16 mouse cellular contexts compared by ENCODE assay signal in genomic region chr11:65649956-65650715, GRCm38 (mm10).
DNase-seq lines count a peak whose midpoint lies in the region; ATAC-seq and TF ChIP-seq lines count a peak whose summit lies in the region.
"Had no signal": no experiment of that assay in that cellular context is flagged by ENCODE, and none has a peak within 500 bp of the region (broad histone marks: within the 10 kb centered on the region; RNA-seq: fewer than 3 reads in every experiment).

No protein-coding gene starts in this region.

- no peak overlapping the region for H3K4me3 ChIP-seq in intestine, embryonic 15.5 days (replicated peaks)
- H3K4me3 ChIP-seq in intestine, postnatal 0 days (ENCODE audit: low read depth, low read length) = no peak overlapping the region
- H3K4me3 ChIP-seq in heart, embryonic 15.5 days = no peak overlapping the region
- H3K4me3 ChIP-seq in liver, embryonic 16.5 days (ENCODE audit: low read depth, low read length) = peak overlapping the region; percentile 31
- H3K4me3 ChIP-seq in left cerebral cortex, adult 2 months = no peak overlapping the region
- H3K4me3 ChIP-seq in kidney, embryonic 14.5 days (ENCODE audit: low read length) = no peak overlapping the region
- H3K4me3 ChIP-seq: embryonic facial prominence, embryonic 10.5 days; forebrain, embryonic 12.5 days; gastrocnemius, adult 2 months; hindbrain, embryonic 12.5 days; limb, embryonic 13.5 days had no signal

- no peaks in the 10 kb centered on the region for H3K36me3 ChIP-seq in intestine, embryonic 15.5 days
- no peaks in the 10 kb centered on the region for H3K36me3 ChIP-seq in intestine, postnatal 0 days (ENCODE audit: control insufficient read depth, insufficient read depth)
- H3K36me3 ChIP-seq in heart, embryonic 15.5 days = no peaks in the 10 kb centered on the region
- no peaks in the 10 kb centered on the region for H3K36me3 ChIP-seq in liver, embryonic 16.5 days (ENCODE audit: control insufficient read depth, insufficient read depth)
- H3K36me3 ChIP-seq in kidney, embryonic 14.5 days (ENCODE audit: control insufficient read depth, insufficient read depth, low read length) = no peaks in the 10 kb centered on the region
- H3K36me3 ChIP-seq: embryonic facial prominence, embryonic 10.5 days; forebrain, embryonic 12.5 days; hindbrain, embryonic 12.5 days; limb, embryonic 13.5 days had no signal

- no peak overlapping the region for H3K9ac ChIP-seq in intestine, embryonic 15.5 days
- H3K9ac ChIP-seq in intestine, postnatal 0 days (ENCODE audit: low read depth, low read length) = no peak overlapping the region
- no peak overlapping the region for H3K9ac ChIP-seq in heart, embryonic 15.5 days
- H3K9ac ChIP-seq in liver, embryonic 16.5 days (ENCODE audit: low read depth, low read length) = peak overlapping the region; percentile 50; the same call in 1 of the 2 replicates
- H3K9ac ChIP-seq in kidney, embryonic 14.5 days (ENCODE audit: low read depth, low read length) = no peak overlapping the region
- H3K9ac ChIP-seq: forebrain, embryonic 12.5 days; hindbrain, embryonic 12.5 days; limb, embryonic 13.5 days had no signal

- peak; percentile 76; the same call in 1 of the 2 replicates for ATAC-seq in intestine, embryonic 15.5 days
- no peak for ATAC-seq in intestine, postnatal 0 days
- peak; percentile 68; the same call in 1 of the 2 replicates for ATAC-seq in heart, embryonic 15.5 days (replicated peaks; ENCODE audit: insufficient number of reproducible peaks, insufficient read depth, low FRiP score, low read depth)
- peak; percentile 98 for ATAC-seq in liver, embryonic 16.5 days (ENCODE audit: low read depth)
- ATAC-seq in kidney, embryonic 14.5 days (ENCODE audit: low FRiP score, low TSS enrichment) = no peak

- DNase-seq in c-Kit-negative CD71-positive TER-119-positive erythroid progenitor cells, embryonic 14.5 days (ENCODE audit: low read depth, low spot score) = peak; percentile 56
- no peak for DNase-seq in left cerebral cortex, adult 2 months (ENCODE audit: extremely low spot score in 1 of 2, low spot score in 2 of 2)
- no peak for DNase-seq in gastrocnemius, postnatal 14 days
- DNase-seq: cerebellum, adult 18-20 months; gastrocnemius, adult 2 months; kidney, adult 8-10 months; layer of hippocampus, adult 9-11 months had no signal

- 54% methylated on average over 4 of the region's 4 CpGs for WGBS in intestine, embryonic 15.5 days
- WGBS in intestine, postnatal 0 days = 43% methylated on average over 4 of the region's 4 CpGs
- WGBS in heart, embryonic 15.5 days = 16% methylated on average over 4 of the region's 4 CpGs
- 9% methylated on average over 4 of the region's 4 CpGs for WGBS in liver, embryonic 16.5 days (ENCODE audit: insufficient replicate concordance)
- WGBS in kidney, embryonic 14.5 days = 56% methylated on average over 4 of the region's 4 CpGs

- H3K4me1 ChIP-seq in intestine, embryonic 15.5 days (replicated peaks) = no peaks in the 10 kb centered on the region
- no peaks in the 10 kb centered on the region for H3K4me1 ChIP-seq in intestine, postnatal 0 days (replicated peaks; ENCODE audit: control insufficient read depth, insufficient read depth, low read length)
- peaks cover 71% of the 10 kb centered on the region for H3K4me1 ChIP-seq in heart, embryonic 15.5 days (replicated peaks)
- H3K4me1 ChIP-seq in liver, embryonic 16.5 days (ENCODE audit: control insufficient read depth, low read depth, low read length) = peaks cover 37% of the 10 kb centered on the region
- H3K4me1 ChIP-seq in kidney, embryonic 14.5 days (ENCODE audit: control insufficient read depth, insufficient read depth, low read length) = no peaks in the 10 kb centered on the region
- H3K4me1 ChIP-seq: embryonic facial prominence, embryonic 10.5 days; forebrain, embryonic 12.5 days; hindbrain, embryonic 12.5 days; limb, embryonic 13.5 days had no signal

- intact Hi-C loops in left cerebral cortex, adult 2 months (cut with DNase I) = no loop called here
- intact Hi-C loops in gastrocnemius, postnatal 14 days (cut with DNase I; ENCODE audit: low total_unique reads) = no loop called here

- no peaks in the 10 kb centered on the region for H3K9me3 ChIP-seq in intestine, embryonic 15.5 days
- H3K9me3 ChIP-seq in intestine, postnatal 0 days (ENCODE audit: control insufficient read depth) = no peaks in the 10 kb centered on the region
- no peaks in the 10 kb centered on the region for H3K9me3 ChIP-seq in heart, embryonic 15.5 days (replicated peaks)
- H3K9me3 ChIP-seq in liver, embryonic 16.5 days (replicated peaks; ENCODE audit: control insufficient read depth, low read length) = no peaks in the 10 kb centered on the region
- H3K9me3 ChIP-seq in kidney, embryonic 14.5 days (ENCODE audit: control insufficient read depth, low read length) = no peaks in the 10 kb centered on the region
- H3K9me3 ChIP-seq: embryonic facial prominence, embryonic 10.5 days; forebrain, embryonic 12.5 days; hindbrain, embryonic 12.5 days; limb, embryonic 13.5 days had no signal

- H3K4me2 ChIP-seq in intestine, embryonic 15.5 days (replicated peaks) = no peak overlapping the region
- H3K4me2 ChIP-seq in intestine, postnatal 0 days (replicated peaks; ENCODE audit: low read depth) = no peak overlapping the region
- H3K4me2 ChIP-seq in heart, embryonic 15.5 days = peak overlapping the region; percentile 39
- peak overlapping the region; percentile 61 for H3K4me2 ChIP-seq in liver, embryonic 16.5 days (ENCODE audit: low read depth, low read length)
- no peak overlapping the region for H3K4me2 ChIP-seq in kidney, embryonic 14.5 days (replicated peaks; ENCODE audit: low read depth, low read length)
- H3K4me2 ChIP-seq: forebrain, embryonic 12.5 days; hindbrain, embryonic 12.5 days; limb, embryonic 13.5 days had no signal

- no peak for TF ChIP-seq CTCF in intestine, postnatal 0 days (IDR thresholded peaks at IDR 0.05; ENCODE audit: low read depth)
- TF ChIP-seq CTCF in left cerebral cortex, adult 2 months (IDR thresholded peaks at IDR 0.05) = no peak

- no peak overlapping the region for H3K27ac ChIP-seq in intestine, embryonic 15.5 days
- no peak overlapping the region for H3K27ac ChIP-seq in intestine, postnatal 0 days (ENCODE audit: low read depth, low read length)
- peak overlapping the region; percentile 96 for H3K27ac ChIP-seq in heart, embryonic 15.5 days
- H3K27ac ChIP-seq in liver, embryonic 16.5 days (ENCODE audit: low read length) = peak overlapping the region; percentile 90
- no peak overlapping the region for H3K27ac ChIP-seq in left cerebral cortex, adult 2 months
- no peak overlapping the region for H3K27ac ChIP-seq in kidney, embryonic 14.5 days (ENCODE audit: low read depth, low read length)
- H3K27ac ChIP-seq: embryonic facial prominence, embryonic 10.5 days; forebrain, embryonic 12.5 days; gastrocnemius, adult 2 months; hindbrain, embryonic 12.5 days; limb, embryonic 13.5 days had no signal

- no peaks in the 10 kb centered on the region for H3K27me3 ChIP-seq in intestine, embryonic 15.5 days (replicated peaks)
- no peaks in the 10 kb centered on the region for H3K27me3 ChIP-seq in intestine, postnatal 0 days (replicated peaks; ENCODE audit: control insufficient read depth, insufficient read depth, low read length)
- no peaks in the 10 kb centered on the region for H3K27me3 ChIP-seq in heart, embryonic 15.5 days
- no peaks in the 10 kb centered on the region for H3K27me3 ChIP-seq in liver, embryonic 16.5 days (ENCODE audit: control insufficient read depth, insufficient read depth, low read depth, low read length)
- H3K27me3 ChIP-seq in kidney, embryonic 14.5 days (ENCODE audit: control insufficient read depth, insufficient read depth, low read length) = no peaks in the 10 kb centered on the region
- H3K27me3 ChIP-seq: forebrain, embryonic 12.5 days; hindbrain, embryonic 12.5 days; limb, embryonic 13.5 days had no signal

Comparison
In these comparisons a context has a peak if more than half of its experiments do, and no peak if none do; other contexts are left out.
1. ATAC-seq: peak in intestine, embryonic 15.5 days (single experiment), heart, embryonic 15.5 days (single experiment) and liver, embryonic 16.5 days (single experiment); none in intestine, postnatal 0 days (single experiment) and kidney, embryonic 14.5 days (single experiment).
2. H3K27ac ChIP-seq: peak in heart, embryonic 15.5 days (single experiment) and liver, embryonic 16.5 days (single experiment); none in intestine, embryonic 15.5 days (single experiment), intestine, postnatal 0 days (single experiment), left cerebral cortex, adult 2 months (single experiment) and kidney, embryonic 14.5 days (single experiment).
3. H3K4me2 ChIP-seq: peak in heart, embryonic 15.5 days (single experiment) and liver, embryonic 16.5 days (single experiment); none in intestine, embryonic 15.5 days (single experiment), intestine, postnatal 0 days (single experiment) and kidney, embryonic 14.5 days (single experiment).